Mouse (Mus musculus) adrenal gland, postnatal 14 days (tissue): ENCODE results near the gene Golph3. TPM values are rescaled to one million over a fixed set of nuclear protein-coding genes. Genes with fewer than 3 reads are reported as not detected.
A peak's percentile ranks its signal among the peaks of the same experiment; 100 is the strongest.

Source experiments
- DNase-seq: peaks from one replicate; pipeline ENCODE4 v3.0.0; 2021; ENCODE audit warnings: mixed read lengths
- total RNA-seq: library from RNA; stranded (reverse); gene quantifications from 2 replicates; pipeline ENCODE4 v1.2.3, GENCODE M21; 2021

The Golph3 gene
- total RNA-seq, 1 experiment from 2014 or later, result 116 TPM

DNA sequence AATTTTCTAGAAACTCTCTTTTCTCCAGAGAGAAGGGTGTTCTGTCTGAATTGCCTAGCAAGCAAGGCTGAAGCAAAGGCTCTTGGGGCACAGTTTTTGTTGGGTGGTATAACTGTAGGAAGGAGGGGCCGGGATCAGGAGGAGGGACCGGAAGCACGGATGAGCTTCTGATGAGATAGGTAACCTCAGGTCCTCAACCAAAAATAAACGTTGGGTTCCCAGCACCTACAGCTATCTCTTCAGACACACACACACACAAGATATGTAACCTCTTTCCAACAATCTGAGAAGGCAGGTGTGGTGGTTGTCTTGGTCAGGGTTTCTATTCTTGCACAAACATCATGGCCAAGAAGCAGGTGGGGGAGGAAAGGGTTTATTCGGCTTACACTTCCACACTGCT, 4.0 kb upstream of the Golph3 start:
- DNase-seq, result no peak

DNA sequence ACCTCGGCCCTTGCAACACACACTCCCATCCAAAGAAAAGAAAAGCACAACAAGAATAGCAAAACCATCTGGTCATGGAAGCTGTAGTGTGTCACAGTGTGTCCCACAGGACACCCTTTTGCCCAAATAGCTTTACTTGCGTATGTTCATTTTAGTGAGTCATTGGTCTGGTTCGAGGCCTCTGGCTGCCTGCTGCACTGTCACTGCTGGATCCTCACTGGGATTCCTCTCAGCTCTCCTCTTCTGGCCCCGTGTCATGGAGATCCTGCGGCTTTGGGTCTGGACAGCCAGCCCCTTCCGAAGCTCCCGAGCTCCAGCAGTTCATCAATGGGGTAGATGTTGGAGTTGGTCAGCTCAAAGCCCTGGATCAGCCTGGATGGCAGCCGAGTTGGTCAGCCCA, 2.8 kb upstream of the Golph3 start:
- DNase-seq, result no peak

DNA sequence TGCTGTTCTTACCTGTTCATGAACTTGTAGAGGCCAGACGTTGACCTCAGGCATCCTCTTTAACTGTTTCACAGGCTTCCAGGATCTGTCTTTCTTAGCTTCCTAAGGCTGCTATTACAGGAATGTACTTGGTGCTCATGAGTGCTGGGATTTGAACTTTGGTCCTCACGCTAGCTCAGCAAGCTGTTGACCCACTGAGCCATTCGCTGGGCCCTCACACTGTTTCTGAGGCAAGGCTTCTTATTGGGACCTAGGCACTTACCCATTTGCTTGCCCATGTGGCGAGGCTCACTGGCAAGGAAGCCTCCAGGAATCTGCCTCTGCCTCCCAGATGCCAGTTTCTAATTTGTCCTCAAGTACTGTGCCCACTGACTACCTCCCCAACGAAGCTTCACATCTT, 1.4 kb upstream of the Golph3 start:
- DNase-seq, result no peak

GRCm38 (mm10) chr15:12320441-12321090, 684 bp upstream of the Golph3 start:
- no peak for DNase-seq

DNA sequence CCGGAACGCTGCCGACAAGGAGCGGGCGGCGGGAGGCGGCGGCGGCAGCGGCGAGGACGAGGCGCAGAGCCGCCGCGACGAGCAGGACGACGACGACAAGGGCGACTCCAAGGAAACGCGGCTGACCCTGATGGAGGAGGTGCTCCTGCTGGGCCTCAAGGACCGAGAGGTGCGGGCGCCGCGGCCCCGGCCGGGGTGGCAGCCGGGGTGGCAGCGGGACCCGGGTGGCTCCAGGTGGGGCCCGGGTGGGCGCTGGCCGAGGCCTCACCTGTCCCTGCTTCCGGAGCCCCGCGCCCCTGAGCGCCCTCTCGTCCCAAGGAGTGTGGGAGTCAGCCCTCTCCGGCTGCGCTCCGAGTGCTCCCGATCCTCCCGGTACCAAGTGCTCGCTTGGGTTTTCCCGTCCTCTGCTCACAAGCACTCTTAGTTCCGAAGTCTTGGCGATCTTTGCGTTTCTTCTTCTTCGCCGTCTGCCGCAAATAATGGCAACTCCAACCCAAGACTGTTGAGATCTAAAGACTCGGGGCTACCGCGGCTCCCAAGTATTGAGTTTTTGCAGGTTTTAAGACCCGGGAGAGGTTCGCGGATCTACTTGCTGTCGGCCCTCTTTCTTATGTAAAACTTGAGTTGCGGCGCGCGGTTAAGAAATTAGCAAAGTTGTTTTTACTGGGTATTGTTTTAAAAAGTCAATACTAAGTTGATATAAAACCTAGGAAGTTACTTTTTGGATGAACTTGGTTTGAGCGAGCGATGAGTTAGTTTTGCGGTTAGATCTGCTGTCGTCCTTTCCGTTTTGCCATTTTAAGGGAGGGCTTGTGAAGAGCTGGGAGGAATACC, 755 bp downstream of the Golph3 start, which contains the start of gene 1810049J17Rik:
TSS of gene 1810049J17Rik (minus strand) at position 112 of the 834 bp plus-strand sequence.
- peak; percentile 69 for DNase-seq

DNA sequence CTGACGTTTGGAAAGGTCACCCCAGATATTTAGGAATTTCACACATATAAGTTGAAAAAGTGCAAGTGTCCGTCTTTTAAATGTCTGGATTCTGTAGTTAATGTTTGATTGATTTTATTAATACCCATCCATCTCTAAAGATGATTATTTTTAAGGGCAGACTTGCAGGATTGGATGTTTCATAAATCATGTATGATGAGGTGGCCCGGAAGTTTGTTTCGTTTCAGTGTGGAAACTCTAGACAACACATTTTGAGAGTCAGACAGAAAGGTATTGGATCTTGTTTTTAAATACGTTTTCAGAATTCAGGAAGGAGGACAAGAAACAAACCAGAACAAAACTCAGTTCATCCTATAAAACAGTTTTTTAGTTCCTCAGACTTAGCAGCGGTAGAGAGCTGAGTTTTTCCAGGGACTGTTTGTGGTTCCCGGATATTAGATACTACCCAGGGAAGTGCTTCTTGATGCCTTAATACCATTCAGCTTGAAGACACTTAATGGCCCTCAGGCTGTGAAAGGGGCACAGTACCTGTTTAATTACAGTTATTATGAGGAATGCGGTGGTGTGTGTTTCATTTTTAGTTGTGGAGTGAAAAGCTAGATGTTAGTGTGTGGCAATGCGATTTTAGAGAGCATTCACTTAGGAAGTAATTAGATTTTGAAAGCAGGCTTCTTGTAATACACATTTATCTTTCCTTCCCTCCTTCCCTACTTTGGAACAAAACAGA, 1.6 kb downstream of the Golph3 start:
- DNase-seq, result no peak

DNA sequence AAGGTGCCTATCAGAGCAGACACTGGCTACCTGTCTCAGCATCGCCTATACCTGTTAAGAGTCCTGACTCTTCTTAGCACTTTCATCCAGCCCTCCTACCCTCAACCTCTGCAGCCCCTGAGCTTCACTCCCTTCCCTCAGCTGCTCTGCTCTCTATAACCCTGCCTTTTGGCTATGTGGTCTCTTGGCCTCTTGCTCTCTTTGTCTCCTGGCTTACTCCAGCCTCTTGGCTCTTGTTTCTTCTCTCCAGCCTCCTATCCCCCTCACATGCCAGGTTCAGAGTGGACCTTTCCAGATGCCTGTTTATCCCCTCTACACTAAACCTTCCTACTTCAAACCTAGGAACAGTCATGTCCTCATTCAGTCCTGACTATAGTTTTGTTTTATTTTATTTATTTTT, 3.1 kb downstream of the Golph3 start:
- no peak for DNase-seq

DNA sequence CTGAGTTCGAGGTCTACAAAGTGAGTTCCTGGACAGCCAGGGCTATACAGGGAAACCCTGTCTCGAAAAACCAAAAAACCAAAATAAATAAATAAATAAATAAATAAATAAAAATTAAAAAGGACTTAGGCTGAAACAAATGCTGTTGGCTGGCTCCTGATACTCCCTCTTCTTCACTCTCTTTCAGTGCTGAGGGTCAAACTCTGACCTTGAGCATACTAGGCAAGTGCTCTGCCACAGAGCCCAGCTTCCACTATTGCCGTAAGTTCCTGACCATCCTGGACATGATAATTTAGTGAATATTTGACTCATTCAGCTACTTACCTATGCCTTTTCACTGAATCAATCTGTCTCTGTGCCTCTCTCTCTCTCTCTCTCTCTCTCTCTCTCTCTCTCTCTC, 9.1 kb downstream of the Golph3 start:
- no peak for DNase-seq

- no peak for DNase-seq
Observed at GRCm38 (mm10) chr15:12330892-12331291, 9.6 kb downstream of the Golph3 start.

DNA sequence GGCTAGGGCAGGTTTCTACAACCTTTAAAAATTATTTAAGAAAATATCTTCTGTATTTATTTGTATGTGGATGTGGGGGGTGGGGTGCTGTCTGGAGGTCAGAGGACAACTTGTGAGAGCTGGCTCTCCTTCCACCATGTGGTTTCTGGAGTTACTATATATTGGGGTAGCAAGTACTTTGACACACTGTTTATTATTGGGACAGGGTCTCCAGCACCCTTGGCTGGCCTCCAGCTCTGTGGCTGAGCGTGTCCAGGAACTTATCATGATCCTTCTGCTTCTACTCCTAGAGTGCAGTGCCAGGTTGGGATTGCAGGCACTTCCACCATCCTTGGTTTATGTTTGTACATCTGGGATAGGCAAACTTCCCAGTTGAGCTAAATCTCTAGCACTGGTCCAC, 10.1 kb downstream of the Golph3 start:
- no peak for DNase-seq

DNA sequence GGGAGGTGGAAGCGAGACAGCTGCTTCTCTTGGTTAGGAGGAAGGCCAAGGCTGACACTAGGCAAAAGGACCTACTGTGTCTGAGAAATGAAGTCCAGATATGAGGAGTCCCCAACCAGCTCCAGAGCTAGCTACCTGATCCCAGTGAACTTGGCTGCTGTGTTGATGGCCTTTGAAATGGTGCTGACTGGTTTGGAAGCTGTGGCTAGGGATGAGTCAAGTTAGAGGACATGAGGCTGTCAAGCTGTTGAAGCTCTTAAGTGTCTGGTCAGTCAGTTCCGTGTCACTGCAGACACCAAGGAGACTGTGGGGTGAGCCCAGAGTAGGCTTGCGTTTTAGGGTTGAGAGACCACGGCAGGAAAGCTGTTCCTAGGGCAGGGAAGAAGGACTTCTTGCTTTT, 13.1 kb downstream of the Golph3 start:
- DNase-seq, result no peak

- DNase-seq, result no peak
Observed at GRCm38 (mm10) chr15:12337030-12337778, 16.0 kb downstream of the Golph3 start.

GRCm38 (mm10) chr15:12337779-12338137, 16.5 kb downstream of the Golph3 start:
- DNase-seq, result no peak

- no peak for DNase-seq
Observed at GRCm38 (mm10) chr15:12340536-12341400, 19.5 kb downstream of the Golph3 start.

- no peak for DNase-seq
Observed at GRCm38 (mm10) chr15:12341401-12341758, 20.1 kb downstream of the Golph3 start.

DNA sequence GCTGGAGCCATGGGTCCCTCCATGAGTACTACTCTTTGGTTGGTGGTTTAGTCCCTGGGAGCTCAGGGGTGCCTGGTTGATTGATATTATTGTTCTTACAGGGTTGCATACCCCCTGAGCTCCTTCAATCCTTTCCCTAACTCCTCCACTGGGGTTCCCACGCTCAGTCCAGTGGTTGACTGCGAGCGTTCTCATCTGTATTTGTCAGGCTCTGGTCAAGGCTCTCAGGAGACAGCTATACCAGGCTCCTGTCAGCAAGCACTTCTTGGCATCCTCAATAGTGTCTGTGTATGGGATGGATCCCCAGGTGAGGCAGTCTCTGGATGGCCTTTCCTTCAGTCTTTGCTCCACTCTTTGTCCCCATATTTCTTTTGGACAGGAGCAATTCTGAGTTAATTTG, 25.7 kb downstream of the Golph3 start:
- DNase-seq, result no peak

GRCm38 (mm10) chr15:12348950-12349349, 27.7 kb downstream of the Golph3 start:
- no peak for DNase-seq

GRCm38 (mm10) chr15:12349840-12350239, 28.6 kb downstream of the Golph3 start:
- DNase-seq, result no peak

GRCm38 (mm10) chr15:12351470-12351869, 30.2 kb downstream of the Golph3 start:
- DNase-seq, result no peak

DNA sequence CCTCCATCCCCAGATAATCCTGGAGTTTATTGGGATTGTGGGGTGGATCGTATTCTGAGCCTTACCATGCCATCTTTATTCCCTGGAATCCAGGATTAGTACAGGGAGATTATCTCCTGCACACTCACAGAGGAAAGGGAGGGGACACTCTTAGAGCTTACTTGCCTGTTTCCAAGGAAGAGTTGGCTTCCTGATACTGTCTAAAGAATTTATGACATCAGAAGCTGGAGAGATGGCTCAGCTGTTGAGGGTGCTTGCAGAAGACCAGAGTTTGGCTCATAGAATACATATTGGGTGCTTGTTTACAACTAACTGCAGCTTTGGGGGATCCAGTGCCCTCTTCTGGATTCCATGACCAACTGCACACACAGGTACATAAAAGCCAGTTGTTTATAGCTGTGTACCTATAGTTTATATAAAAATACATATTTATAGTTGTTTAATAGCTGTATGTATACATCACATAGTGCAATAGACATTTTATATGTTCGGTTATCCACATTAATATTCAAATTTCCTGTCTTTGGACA, 33.1 kb downstream of the Golph3 start:
- no peak for DNase-seq

DNA sequence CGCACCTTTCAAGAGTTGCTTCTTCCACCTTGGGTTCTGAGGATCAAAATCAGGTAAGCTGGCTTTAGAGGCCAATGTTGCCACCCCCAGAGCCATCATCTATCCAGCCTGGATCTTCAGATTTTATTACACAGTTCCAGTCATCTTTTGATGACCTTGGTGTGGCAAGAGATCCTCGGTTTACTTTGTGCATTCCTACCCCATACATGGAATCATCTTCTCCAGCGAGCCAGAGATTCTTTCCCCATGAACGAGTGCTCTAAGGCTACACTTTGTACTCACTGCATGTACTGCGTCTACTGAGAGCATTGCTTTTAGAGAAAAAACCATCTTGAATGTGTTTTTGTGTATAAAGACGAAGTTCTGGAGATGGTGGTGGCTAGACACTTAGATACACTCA, 34.0 kb downstream of the Golph3 start:
- DNase-seq, result no peak
